Mouse (Mus musculus) spleen, adult 2 months (tissue): ENCODE results near the gene Mpp4.

Experiments
- CTCF ChIP-seq: fragments of 200-500 bp; IDR thresholded peaks from 2 replicates; pipeline ENCODE4 v1.5.1; 2011; ENCODE audit warnings: mild to moderate bottlenecking, inconsistent platforms; ENCODE audit not compliant: insufficient read depth, insufficient read length, insufficient replicate concordance; ENCODE audit errors: extremely low read depth
- POLR2A ChIP-seq: fragments of 200-500 bp; IDR thresholded peaks from 2 replicates; pipeline ENCODE4 v1.6.1; 2011; ENCODE audit warnings: low read depth, low read length, inconsistent platforms

DNA sequence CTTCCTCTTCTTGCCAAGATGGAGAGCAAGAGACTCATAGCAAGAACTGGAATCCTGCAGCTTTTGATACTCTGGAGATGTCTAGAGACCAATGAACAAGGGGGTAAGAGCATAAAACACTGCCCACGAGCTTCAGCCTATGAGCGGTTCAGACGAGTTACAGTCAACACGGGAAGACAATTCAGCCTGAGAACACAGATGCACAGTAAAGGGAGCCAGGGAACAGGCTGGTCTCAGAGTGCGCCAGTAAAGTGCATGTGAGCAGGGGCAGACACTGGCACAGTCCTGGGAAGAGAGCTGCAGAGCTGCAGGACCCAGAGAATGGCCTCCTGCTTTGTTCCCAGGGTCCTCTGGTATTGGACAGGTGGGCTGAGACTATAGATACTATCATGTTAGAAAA is 24.6 kb upstream of the Mpp4 start:
- TF ChIP-seq CTCF (no peak), POLR2A (no peak)
